Mouse (Mus musculus): ENCODE data around the gene Map3k7. TPM values are rescaled to one million over a fixed set of nuclear protein-coding genes. Genes with fewer than 3 reads are reported as not detected.

Map3k7 gene
- total RNA-seq (2023): 10 to 100 TPM; 33.9 to 45.1 TPM

GRCm38 (mm10) chr4:31963354-31964193 is at the start of gene Map3k7:
TSS of gene Map3k7 (plus strand) at chr4:31964097.

All from neutrophil, adult 83 days (primary cell).